Mouse (Mus musculus): ENCODE measurements around the gene Tsc22d3. TPM values are rescaled to one million over a fixed set of nuclear protein-coding genes. Genes with fewer than 3 reads are reported as not detected.
A peak's percentile ranks its signal among the peaks of the same experiment; 100 is the strongest.
"Not testable (repeated sequence)": the region's sequence is repeated elsewhere in the genome, so short reads cannot be mapped to it uniquely, and the experiment has no call there.

Gene Tsc22d3
- total RNA-seq, 2 experiments from 2014 or later: 192 to 239 TPM

GRCm38 (mm10) chrX:140567711-140568407, 32.6 kb downstream of the Tsc22d3 start:
- DNase-seq: peak; percentile 72 to 83

DNA sequence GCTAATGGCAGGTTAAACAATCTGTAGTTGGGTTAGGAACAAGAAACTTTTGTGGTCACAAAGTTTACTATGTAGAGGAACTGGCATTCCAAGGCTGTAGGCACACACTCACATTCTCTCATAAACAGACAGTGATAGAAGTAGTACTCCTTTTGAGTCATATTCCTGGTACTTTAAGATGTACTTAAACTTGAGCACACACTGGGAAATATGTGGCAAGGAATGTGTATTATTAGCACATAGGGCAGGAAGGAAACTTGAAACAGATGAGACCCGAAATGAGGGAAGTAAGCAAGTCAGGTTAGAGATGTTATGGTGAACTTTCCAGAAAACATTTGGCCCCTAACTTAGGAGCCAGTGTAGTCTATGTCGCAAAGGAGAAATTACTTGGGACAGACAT, 34.7 kb downstream of the Tsc22d3 start:
- DNase-seq: no peak

- no peak for DNase-seq
Measured at GRCm38 (mm10) chrX:140565212-140565611, 35.2 kb downstream of the Tsc22d3 start.

GRCm38 (mm10) chrX:140564777-140565176, 35.7 kb downstream of the Tsc22d3 start:
- peak in 1 of 2 experiments; percentile 67 for DNase-seq

- peak; percentile 84 to 91 for DNase-seq
Measured at GRCm38 (mm10) chrX:140558176-140558844, 42.1 kb downstream of the Tsc22d3 start.

DNA sequence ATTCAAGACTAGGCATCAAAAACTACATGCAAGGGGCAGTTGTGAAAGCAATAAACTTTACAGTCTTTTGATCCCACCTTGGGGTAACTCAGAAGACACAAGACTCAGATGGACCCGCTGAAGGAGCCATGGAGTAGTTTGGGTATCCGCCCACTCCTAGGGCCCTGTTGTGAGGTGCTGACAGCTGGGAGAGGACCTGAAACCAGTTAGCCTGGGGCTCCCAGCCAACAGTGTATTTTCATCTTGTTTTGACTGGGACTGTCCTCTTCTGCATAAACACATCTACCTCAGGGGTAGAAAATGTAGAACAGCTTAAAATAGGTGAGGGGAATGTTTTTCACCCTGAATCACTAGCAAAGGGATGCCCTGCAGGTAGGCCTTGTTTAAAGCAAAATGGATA, 44.5 kb downstream of the Tsc22d3 start:
- DNase-seq: peak; percentile 67 to 68

- DNase-seq: peak in 1 of 2 experiments; percentile 66
Measured at GRCm38 (mm10) chrX:140555423-140555822, 45.0 kb downstream of the Tsc22d3 start.

- peak in 1 of 2 experiments; percentile 59 for DNase-seq
Measured at GRCm38 (mm10) chrX:140547660-140548419, 52.6 kb downstream of the Tsc22d3 start.

DNA sequence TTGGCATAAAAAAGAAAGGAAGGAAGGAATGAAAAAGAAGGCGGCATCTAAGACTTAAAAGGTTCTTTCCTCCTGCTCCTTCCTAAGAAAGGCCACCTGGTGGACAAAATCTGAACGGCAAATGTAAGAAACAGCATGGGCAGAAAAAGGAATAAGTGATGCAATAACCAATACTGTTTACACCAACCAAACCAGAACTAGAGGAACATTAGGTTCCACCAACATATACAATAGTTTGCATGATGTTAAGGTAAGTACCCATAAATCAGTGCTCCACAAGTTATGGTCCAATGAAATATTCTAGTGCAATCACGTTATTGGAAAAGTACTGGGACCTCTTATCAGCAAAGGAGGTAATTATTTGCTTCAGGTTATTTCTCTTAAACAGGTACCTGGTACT, 55.7 kb downstream of the Tsc22d3 start:
- peak; percentile 80 to 85 for DNase-seq

- peak; percentile 94 for DNase-seq
Measured at GRCm38 (mm10) chrX:140542938-140543673, 57.4 kb downstream of the Tsc22d3 start.

DNA sequence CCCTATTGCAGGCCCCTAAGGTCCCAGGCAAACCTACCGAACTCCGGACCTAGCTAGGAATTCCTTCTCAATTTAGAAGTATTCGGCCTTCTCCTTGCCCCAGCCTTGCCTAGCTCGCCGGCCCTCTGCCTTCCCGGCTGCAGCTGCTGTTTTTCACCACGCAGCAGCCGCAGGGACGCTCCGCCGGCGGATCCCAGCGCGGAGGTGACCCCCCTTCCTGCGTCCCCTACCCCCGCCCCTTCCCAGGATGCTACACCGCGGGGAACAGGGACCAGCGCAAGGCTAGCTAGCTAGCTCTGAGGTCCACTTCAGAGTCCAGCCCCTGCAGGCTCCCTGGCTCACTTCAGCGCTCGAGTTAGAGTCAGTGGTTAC, 58.0 kb downstream of the Tsc22d3 start:
- DNase-seq: no peak

GRCm38 (mm10) chrX:140541711-140542473, 58.6 kb downstream of the Tsc22d3 start:
- DNase-seq: peak; percentile 54 to 59

DNA sequence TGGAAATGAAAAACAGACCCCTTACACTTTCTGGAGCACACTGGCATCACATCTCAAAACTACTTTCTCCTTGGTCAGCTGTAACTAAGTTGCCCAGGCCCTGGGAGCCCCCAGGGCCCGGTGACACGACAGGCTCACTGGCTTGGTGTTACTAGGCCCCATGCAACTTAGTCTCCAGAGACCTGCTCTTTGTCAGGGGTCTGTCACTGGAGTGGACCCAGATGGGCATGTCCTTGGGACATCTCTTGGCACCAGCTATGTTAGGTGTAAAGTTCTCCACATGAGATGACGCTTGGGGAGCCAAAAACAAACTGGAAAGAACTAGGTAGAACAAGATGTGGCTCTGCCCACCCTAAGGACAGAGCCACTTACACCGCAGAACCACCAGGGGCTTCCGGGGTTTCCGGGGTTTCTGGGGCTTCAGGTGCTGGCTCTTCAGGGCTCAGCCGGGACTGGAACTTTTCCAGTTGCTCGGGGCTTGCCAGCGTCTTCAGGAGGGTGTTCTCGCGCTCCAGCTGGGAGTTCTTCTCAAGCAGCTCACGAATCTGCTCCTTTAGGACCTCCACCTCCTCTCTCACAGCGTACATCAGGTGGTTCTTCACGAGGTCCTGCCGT, 59.9 kb downstream of the Tsc22d3 start:
- peak in 1 of 2 experiments; percentile 51 for DNase-seq

DNA sequence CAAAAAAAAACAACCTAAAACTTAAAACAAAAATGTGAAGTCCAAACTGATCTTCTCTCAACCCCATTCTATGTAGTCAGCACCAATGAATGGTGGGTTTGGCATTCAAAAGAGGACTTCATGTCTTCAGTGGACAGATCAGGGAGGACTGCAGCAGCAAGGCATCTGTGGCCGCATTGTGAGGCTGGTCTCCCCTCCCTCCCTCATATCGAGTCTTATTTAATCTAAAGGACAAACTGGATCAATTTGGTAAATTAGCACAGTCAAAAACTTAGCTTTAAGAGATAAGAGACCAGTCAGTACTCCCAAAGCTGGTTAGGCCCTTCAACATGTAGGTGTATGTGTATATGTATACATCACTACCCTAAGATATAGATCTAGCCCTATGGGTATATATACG, 60.6 kb downstream of the Tsc22d3 start:
- not testable (repeated sequence) for DNase-seq

GRCm38 (mm10) chrX:140539111-140539680, 61.3 kb downstream of the Tsc22d3 start:
- DNase-seq: no peak

DNA sequence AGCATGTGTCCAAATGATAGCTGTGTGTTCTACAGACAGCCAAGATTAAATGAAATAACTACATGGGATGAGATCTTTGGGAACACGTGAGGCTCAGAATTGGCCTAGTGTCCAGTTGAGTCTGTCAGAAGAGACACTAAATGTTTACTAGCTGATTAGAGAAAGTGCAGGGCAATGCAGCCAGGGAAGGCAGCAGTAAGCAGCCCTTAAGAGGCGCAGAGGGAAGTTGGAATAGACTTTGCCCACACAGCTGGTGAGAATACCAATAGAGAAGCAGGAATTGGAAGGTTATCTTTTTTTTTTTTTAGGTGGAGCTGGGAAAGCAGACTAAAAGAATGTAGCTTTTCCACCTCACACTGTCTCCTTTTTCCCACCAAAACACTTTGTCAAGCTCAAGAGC, 61.8 kb downstream of the Tsc22d3 start:
- DNase-seq: peak; percentile 52 to 68

- peak; percentile 83 to 90 for DNase-seq
Measured at GRCm38 (mm10) chrX:140537662-140538061, 62.8 kb downstream of the Tsc22d3 start.

GRCm38 (mm10) chrX:140535487-140535886, 65.0 kb downstream of the Tsc22d3 start:
- DNase-seq: peak; percentile 73 to 83

- DNase-seq: no peak
Measured at GRCm38 (mm10) chrX:140534306-140534705, 66.2 kb downstream of the Tsc22d3 start.

DNA sequence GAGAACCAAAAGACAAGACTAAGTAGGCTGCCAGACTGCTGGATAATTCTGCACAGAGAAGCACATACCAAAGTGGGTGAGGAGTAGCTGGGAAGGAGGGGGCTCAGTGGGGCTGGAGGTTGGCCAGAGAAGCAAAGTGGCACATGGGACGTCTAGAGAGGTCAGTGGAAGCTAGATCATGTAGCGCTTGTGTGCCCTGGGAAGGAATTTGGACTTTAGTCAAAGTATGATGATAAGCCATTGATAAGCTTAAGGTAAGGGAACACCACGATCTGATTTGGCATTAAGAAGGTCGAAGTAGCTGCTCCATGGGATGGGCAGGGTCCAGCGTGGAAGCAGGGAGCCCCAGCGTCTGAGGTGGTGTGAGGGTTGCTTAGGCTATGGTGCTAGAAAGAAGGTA, 68.1 kb downstream of the Tsc22d3 start:
- DNase-seq: no peak

GRCm38 (mm10) chrX:140531356-140531755, 69.1 kb downstream of the Tsc22d3 start:
- DNase-seq: no peak
